Mouse (Mus musculus) layer of hippocampus, adult 18-20 months (tissue): ENCODE measurements at regions not wholly inside any gene's neighbourhood (a gene's known extent, or its start where the extent isn't known, plus 50 kb on each side); places are given as distances from the start of the nearest gene placed in this dataset.

Source experiments
- DNase-seq, 2 experiments: peaks; one replicate each; pipeline ENCODE4 v3.0.0; 2022; ENCODE audit warnings: low spot score in 2 of 2

GRCm38 (mm10) chr8:97477098-97477457 lies 1588.7 kb upstream of the Got2 start:
- peak in 1 of 2 experiments; percentile 2 for DNase-seq

- no peak for DNase-seq
These were observed 1588.2 kb upstream of the Got2 start for GRCm38 (mm10) chr8:97476430-97477097.

DNA sequence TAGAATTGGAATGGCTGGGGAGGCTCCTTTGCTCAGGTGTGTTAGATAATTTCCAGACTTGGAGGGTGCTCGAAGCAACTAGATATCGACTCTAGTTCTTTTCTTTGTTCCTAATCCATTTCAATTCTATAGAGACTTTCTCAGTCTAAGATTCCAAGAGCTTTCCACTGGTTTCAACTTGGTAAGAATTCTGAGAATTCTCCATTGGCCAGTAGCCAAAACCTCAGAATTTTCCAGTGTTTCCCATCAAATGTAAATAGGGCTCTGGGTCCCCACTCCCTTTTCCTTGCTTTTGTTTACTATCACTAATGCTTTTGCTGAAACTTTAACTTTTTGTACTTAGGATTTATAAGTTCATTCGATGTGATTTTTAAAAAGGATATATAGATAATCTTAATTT lies 1585.0 kb upstream of the Got2 start:
- DNase-seq, result no peak

DNA sequence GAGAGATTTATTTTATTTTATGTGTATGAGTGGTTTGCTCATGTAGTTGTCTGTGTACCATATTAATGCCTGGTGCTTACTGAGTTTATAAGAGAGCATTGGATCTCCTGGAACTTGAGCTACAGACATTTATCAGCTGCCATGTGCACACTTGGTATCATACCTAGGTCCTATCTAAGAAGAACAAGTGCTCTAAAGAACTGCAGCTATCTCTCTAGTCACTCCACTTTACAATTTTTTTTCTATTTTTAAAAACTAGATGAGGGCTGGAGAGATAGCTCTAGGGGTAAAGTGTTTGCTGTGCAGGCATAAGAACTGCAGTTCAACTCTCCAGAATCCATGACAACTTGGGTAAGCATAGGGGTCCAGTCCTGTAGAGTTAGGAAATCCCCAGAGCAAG lies 1573.1 kb upstream of the Got2 start:
- DNase-seq, result no peak

GRCm38 (mm10) chr8:97447696-97448095 lies 1559.3 kb upstream of the Got2 start:
- no peak for DNase-seq

DNA sequence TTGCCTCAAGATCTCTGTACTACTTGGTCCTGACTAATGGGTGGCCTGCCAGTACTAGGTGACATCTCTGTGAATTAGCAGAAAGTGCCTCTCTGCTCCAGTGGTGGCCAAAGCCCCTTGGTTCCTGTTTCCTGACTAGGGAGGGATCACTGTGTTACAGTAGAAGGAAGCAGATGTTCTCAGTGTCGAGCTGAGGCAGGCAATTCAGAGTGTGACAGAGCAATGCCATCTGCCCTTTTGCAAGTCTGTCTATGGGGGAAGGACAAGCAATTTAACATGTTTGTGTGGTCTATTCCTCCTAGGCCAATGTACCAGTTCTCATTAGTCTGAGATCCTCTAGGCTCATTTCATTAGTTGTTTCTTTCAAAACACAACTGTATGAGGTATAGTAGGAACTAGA lies 1553.1 kb upstream of the Got2 start:
- no peak for DNase-seq

- no peak for DNase-seq
These were observed 1545.2 kb upstream of the Got2 start for GRCm38 (mm10) chr8:97433584-97433983.

DNA sequence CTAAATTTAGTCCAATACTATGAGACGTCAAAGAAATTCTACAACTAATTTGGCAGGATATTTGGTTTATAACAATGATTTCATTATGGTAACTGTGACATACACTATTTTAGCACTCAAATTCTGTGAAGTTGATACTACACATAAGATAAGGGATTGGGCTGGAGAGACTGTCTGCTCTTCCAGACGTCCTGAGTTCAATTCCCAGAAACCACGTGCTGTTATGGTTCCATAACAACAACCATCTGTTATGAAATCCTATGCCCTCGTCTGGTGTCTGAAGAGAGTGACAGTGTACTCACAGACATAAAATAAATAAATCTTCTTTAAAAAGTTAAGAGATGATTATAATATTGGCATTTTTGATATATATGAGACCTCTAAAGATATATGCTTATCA lies 1543.1 kb upstream of the Got2 start:
- DNase-seq, result no peak

DNA sequence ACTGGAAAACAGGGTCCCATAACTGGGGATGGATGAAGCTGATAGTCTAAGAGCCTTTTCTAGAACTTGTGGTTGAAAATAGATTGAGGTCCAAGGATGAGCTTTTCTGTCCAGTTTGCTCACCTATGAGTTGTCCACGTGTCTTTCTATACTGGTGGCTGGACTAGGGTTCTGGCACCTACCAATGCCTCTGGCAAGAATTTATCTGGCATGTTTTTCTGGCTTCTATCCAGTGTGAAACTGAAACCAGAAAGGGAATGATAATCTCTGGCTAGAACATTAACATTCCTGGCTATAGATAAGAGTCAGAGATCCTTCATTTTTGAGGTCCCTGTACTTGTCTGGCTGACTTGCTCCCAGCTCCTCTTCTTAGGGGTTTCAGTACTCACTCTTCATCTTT lies 1534.0 kb upstream of the Got2 start:
- no peak for DNase-seq

DNA sequence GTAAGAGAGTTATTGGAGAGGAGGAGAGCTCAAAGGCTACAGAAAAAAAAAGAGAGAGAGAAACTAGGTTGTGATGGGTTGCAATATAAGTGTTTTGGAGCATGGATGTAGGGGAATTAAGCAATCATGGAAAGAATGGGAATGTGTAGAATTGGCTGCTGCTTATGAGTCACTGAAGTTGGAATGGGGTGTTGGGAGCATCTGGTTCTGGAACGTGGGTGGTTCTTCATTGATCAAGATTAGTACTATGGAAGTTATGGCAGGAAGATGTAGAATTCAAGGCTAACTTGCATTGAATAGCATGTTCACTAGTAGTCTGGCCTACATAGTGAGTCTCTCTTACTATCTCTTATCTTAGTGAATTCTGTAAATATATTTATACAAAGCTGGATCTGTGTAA lies 1526.4 kb upstream of the Got2 start:
- peak in 1 of 2 experiments; percentile 45 for DNase-seq

- no peak for DNase-seq
These were observed 1515.0 kb upstream of the Got2 start for GRCm38 (mm10) chr8:97403308-97403707.

DNA sequence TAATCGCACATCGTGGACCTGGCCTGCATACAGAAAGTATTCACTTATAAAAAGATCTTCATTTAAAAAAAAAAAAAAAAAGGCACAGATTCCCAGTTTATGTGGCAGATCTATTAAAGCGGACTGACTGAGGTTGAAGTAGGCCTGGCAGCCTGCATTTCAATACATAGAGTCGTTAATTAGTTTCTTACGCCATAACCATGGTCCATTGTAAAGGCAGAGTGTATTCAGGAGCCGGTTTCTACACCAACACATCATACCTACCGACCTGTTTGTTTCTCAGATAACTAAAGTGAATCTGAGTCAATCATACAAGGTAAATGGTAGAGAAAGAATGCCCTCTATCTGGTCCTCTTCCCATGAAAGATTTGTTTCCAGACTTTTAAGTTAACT lies 1509.0 kb upstream of the Got2 start:
- DNase-seq, result no peak

- no peak for DNase-seq
These were observed 1508.4 kb upstream of the Got2 start for GRCm38 (mm10) chr8:97396634-97397326.

DNA sequence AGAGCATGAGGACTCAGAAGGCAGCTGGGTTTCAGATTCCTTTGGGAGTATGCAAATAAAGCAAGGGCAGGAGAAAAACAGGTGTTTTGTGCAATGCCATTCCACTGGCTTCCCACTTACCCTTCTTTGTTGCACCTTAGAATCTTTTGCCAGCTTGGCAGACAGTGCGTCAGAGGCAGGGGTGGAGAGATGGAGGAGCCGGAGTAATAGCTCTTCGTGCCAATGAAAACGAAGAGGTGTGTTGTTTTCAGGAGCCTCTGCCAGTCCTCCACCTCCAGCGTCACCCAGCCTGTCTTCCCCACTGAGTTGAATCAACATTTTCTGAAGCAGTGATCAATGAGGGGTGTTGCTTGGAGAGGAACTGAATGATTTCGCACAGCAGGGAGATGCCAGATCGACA lies 1501.3 kb upstream of the Got2 start:
- peak; percentile 16 to 45 for DNase-seq

- DNase-seq, result peak; percentile 4 to 62
These were observed 1500.8 kb upstream of the Got2 start for GRCm38 (mm10) chr8:97389149-97389548.

DNA sequence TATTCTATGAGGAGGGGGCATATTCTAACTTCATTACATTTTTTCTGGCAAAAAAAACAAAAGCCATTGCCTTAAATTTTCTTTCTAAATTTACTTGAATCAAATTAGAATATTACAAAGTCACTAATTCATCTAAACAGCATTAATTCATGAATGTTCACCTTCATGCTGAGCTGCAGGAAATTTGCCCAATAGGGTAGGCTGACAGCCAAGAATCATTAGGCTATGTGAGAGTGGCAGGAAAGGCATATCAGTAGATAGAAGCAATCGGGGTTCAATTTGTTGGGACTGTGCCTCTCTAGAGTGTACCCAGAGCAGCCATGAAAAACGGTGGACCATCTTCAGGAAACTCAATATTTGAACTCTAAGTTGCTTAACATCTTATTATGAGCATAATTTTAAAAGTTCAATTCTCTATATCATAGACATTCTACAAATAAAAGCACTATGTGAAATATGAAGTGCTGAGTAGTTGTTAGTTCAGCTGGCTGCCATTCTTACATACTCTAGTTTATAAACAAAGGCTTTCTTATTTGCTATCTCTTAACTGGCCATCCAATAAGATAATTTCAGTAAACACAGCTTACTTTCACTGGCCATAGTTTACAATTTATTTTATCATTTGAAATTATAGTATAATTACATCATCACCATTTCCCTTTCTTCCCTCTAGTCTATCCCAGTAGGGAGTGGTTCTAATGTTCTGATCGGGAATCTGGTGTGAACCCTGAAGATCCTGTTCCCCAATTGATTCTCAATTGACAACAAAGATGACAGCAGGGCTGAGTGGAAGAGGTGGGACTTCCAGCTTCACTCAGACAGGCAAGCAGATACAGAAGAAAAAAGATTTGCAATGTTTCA lies 1486.8 kb upstream of the Got2 start:
- no peak for DNase-seq

DNA sequence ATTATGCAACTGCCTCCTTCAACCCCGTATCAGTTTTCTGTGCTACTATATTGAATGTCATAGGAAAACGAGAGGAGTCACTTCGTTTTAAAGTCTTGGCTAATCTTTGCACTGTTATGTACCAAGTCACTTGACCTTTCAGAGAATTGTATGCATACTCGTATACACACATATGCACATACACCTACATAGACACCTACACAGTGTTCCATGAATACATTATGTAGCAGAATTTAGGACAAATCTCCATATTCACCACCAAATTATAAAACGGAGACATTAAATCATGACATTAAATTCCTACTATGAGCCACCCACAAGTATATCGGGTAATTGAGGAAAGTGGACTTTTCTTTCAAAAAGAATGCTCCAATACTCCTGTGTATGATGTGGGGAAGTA lies 1458.3 kb upstream of the Got2 start:
- peak in 1 of 2 experiments; percentile 47 for DNase-seq

DNA sequence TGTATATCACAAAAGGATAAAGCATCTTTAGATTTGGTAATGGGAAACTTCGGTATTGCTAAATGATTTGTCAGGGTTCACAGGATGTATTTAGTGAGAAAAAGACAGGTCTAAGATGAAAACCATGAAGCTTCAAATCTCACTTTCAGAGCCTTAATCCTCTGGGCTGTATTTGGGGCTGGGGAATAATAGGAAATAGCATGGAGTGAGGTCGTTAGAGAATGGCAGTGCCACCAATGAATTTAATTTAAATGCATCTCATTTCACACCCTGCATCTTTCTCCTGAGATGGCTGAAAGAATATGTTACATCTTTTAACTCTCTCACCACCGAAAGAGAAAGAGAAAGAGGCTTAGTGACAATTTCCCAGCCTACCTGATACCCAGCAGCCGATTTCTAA lies 1427.2 kb upstream of the Got2 start:
- DNase-seq, result no peak

- DNase-seq, result no peak
These were observed 1420.0 kb upstream of the Got2 start for GRCm38 (mm10) chr8:97308304-97308703.

- DNase-seq, result no peak
These were observed 1382.2 kb upstream of the Got2 start for GRCm38 (mm10) chr8:97270582-97270981.

DNA sequence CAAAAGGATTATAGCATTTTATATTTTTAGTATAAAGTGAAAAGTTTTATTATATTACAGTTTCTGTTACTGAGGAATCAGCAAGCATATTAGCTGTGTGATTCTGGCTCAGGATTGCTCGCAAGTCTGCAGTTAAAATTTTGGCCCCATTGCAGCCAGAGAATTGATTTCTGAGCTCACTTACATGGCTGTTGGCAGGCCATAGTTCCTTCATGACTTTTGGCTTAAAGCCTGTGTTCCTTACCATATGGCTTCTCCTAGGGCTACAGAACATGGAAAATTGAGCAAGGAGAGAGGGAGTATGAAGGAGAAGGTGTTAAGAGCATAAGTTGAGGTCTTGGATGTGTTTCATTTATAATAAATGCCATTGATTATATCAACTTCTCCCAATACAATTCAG lies 1372.6 kb upstream of the Got2 start:
- no peak for DNase-seq

GRCm38 (mm10) chr8:97254169-97254568 lies 1365.8 kb upstream of the Got2 start:
- DNase-seq, result no peak
